Mouse (Mus musculus) left cerebral cortex, postnatal 36 days (tissue): ENCODE data around the gene Gm16253. TPM values are rescaled to one million over a fixed set of nuclear protein-coding genes. Genes with fewer than 3 reads are reported as not detected.

Source experiments
- DNase-seq, 2 experiments: peaks; one replicate each; pipeline ENCODE4 v3.0.0; 2021 to 2022; ENCODE audit warnings: low spot score in 2 of 2, mixed read lengths in 1 of 2
- intact Hi-C: fragments of 180-260 bp; cut with DNase I; formaldehyde crosslinking; loops from one replicate; pipeline ENCODE4 v1.15.1; 2025
- total RNA-seq, 2 experiments: library from RNA; stranded (reverse); gene quantifications; 2 replicates each; pipeline ENCODE4 v1.2.3; 2021

The Gm16253 gene
- total RNA-seq, 2 experiments from 2014 or later, result not detected

DNA sequence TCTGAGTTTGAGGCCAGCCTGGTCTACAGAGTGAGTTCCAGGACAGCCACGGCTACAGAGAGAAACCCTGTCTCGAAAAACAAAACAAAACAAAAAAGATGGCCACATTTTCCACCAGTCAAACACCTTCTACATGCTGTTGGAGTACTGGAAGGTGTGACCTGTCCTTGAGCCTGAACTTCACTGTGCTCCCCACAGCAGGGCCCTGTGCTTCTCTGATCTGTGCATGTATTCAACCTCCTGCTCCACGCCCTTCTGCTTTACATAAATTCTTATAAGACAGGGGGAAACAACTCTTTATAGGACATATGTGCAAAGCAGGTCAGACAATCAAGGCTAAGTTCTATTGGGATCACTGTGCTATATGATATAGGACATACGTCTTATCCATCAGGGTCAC lies 46.4 kb downstream of the Gm16253 start:
- no peak for DNase-seq
- intact Hi-C loops, result no loop called here

DNA sequence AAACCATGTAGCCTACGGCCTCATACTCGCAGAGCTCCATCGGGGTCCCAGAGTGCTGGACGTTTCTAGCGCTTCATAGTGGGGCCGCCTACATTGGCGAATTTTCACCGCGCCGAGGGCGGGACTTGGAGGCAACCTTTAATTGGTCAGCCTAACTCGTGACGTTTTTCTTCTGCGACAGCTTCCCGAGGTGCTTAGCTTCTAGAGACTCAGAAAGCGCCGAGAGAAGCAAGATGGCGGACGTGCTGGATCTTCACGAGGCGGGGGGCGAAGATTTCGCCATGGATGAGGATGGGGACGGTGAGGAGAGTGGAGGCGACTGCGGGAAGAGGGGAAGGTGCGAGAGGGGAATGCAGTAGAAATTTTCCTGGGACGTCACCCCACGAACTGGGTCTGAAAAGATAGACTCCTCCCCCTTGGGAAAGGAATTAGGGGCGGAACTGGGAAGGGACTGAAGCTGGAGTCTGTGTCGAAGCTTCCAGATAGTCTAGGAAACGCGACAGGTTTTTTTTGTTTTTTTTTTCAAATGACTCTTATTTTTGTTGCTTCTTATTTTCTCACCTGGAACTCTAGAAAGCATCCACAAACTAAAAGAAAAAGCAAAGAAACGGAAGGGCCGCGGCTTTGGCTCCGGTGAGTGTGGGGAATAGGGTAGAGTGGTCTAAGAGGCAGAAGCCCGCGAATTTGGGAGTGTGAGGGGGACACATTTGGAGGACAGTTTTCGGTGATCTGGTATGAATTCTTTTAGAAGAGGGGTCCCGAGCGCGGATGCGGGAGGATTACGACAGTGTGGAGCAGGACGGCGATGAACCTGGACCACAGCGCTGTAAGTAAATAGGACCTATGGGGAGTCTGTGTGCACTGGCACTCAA lies 53.2 kb downstream of the Gm16253 start, which contains the start of gene Rbm8a:
TSS of gene Rbm8a (plus strand) at position 205 of the 872 bp plus-strand sequence.
- DNase-seq, result peak; percentile 96 to 97
- intact Hi-C loops, result loop anchor here (2.0 to 10.0 kb wide), 2 partner anchors 27 to 45 kb away; no protein-coding TSS in a partner anchor

Other genes starting within 250 kb of the Gm16253 start
- gene BC107364, start 124.7 kb upstream of the Gm16253 start, total RNA-seq, result not detected
- gene Hfe2, start 51.8 kb upstream of the Gm16253 start, total RNA-seq, result 1 to 10 TPM in 1 of 2 experiments, under 1 TPM in 1; 0.77 to 2.1 TPM
- 10 to 100 TPM; 19.5 to 21.8 TPM for gene Txnip, start 19.0 kb upstream of the Gm16253 start, total RNA-seq
- gene Polr3gl, start 17.2 kb downstream of the Gm16253 start, total RNA-seq, result 10 to 100 TPM; 22.5 to 29.9 TPM
- 10 to 100 TPM; 68.9 to 75.7 TPM for gene Ankrd34a, start 19.7 kb downstream of the Gm16253 start, total RNA-seq
- 10 to 100 TPM; 17.3 to 18.3 TPM for gene Lix1l, start 24.2 kb downstream of the Gm16253 start, total RNA-seq
- gene Rbm8a, start 52.9 kb downstream of the Gm16253 start, total RNA-seq, result 10 to 100 TPM; 37.4 to 43.7 TPM
- 10 to 100 TPM; 56.1 to 57.1 TPM for gene Pex11b, start 58.4 kb downstream of the Gm16253 start, total RNA-seq
- gene Gm42957, start 58.5 kb downstream of the Gm16253 start, total RNA-seq, result under 1 TPM; 0.17 to 0.66 TPM
- gene Itga10, start 68.6 kb downstream of the Gm16253 start, total RNA-seq, result 1 to 10 TPM; 1.2 to 3.2 TPM
- 1 to 10 TPM; 7.5 to 8.1 TPM for gene Ankrd35, start 93.1 kb downstream of the Gm16253 start, total RNA-seq
- 10 to 100 TPM; 23.9 to 24.3 TPM for gene Pias3, start 119.4 kb downstream of the Gm16253 start, total RNA-seq
- gene Nudt17, start 131.6 kb downstream of the Gm16253 start, total RNA-seq, result 1 to 10 TPM; 9.0 to 9.8 TPM
- gene Polr3c, start 150.6 kb downstream of the Gm16253 start, total RNA-seq, result 10 to 100 TPM; 24.1 to 28.0 TPM
- gene Rnf115, start 150.7 kb downstream of the Gm16253 start, total RNA-seq, result 10 to 100 TPM; 66.4 to 66.7 TPM